In the genomic region with DNA sequence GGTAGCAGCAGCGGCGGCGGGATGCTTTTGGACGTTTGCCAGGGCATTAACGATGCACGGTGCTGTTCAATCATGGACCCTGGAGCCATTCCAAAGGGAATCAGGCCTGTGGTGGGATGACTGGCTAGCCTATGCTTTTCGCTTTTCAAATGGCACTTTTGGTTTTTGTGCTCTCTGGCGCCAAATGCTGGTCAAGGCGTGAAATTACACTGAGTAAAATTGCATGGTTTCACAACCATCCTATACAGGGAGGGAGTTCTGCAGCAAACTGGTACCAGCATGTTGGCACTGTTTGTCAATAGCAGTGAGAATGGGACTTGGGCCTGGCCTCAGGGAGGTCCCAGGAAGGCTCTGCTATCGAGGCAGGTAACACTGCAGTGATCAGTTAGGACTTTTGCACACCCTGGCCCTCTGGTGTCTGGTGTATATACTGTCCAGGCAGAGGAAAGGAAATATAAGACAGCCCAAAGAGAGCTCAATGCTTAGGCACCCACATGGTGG, we compare ENCODE assay signal across 8 mouse cellular contexts. TPM values are rescaled to one million over a fixed set of nuclear protein-coding genes. Genes with fewer than 3 reads are reported as not detected.
DNase-seq lines count a peak whose midpoint lies in the region; ATAC-seq and TF ChIP-seq lines count a peak whose summit lies in the region.

No protein-coding gene starts in this region.

- no peak overlapping the region for H3K4me2 ChIP-seq in heart, embryonic 15.5 days
- peak overlapping the region; percentile 49; the same call in 1 of the 2 replicates for H3K4me2 ChIP-seq in liver, postnatal 0 days (ENCODE audit: low read depth, low read length)
- H3K4me2 ChIP-seq in neural tube, embryonic 13.5 days = peak overlapping the region; percentile 50

- no peaks in the 10 kb centered on the region for H3K27me3 ChIP-seq in heart, embryonic 15.5 days
- H3K27me3 ChIP-seq in liver, postnatal 0 days (ENCODE audit: insufficient read depth, low read length) = no peaks in the 10 kb centered on the region
- H3K27me3 ChIP-seq in neural tube, embryonic 13.5 days = no peaks in the 10 kb centered on the region

- H3K4me3 ChIP-seq in cortical plate, adult 2 months (ENCODE audit: insufficient read depth, low read length) = no peak overlapping the region
- H3K4me3 ChIP-seq in heart, embryonic 15.5 days = no peak overlapping the region
- H3K4me3 ChIP-seq in liver, postnatal 0 days (ENCODE audit: low read depth, low read length) = no peak overlapping the region
- peak overlapping the region; percentile 24 for H3K4me3 ChIP-seq in neural tube, embryonic 13.5 days

- no peaks in the 10 kb centered on the region for H3K9me3 ChIP-seq in heart, embryonic 15.5 days (replicated peaks)
- H3K9me3 ChIP-seq in liver, postnatal 0 days (ENCODE audit: low read length) = no peaks in the 10 kb centered on the region
- no peaks in the 10 kb centered on the region for H3K9me3 ChIP-seq in neural tube, embryonic 13.5 days

- WGBS in heart, embryonic 15.5 days = 7% methylated on average over 10 of the region's 10 CpGs
- 5% methylated on average over 10 of the region's 10 CpGs for WGBS in liver, postnatal 0 days (ENCODE audit: insufficient replicate concordance)
- under 1% methylated on average over 10 of the region's 10 CpGs for WGBS in neural tube, embryonic 13.5 days

- TF ChIP-seq POLR2A in cortical plate, adult 2 months (IDR thresholded peaks at IDR 0.05; ENCODE audit: extremely low read depth, insufficient read depth, low read length) = no peak

- no peak overlapping the region for H3K27ac ChIP-seq in cortical plate, adult 2 months (ENCODE audit: insufficient read depth, low read length)
- H3K27ac ChIP-seq in heart, embryonic 15.5 days = no peak overlapping the region
- peak overlapping the region; percentile 69; the same call in 1 of the 2 replicates for H3K27ac ChIP-seq in liver, postnatal 0 days (ENCODE audit: low read depth)
- peak overlapping the region; percentile 88 for H3K27ac ChIP-seq in neural tube, embryonic 13.5 days (replicated peaks)

- peak; percentile 40 for DNase-seq in CD4-positive helper T cell, adult 2 months (ENCODE audit: low read depth, low spot score)
- peak; percentile 80 for DNase-seq in ZHBTc4 (ENCODE audit: low read depth, low spot score)
- DNase-seq in kidney, postnatal 36 days = peak; percentile 18 to 53
- peak; percentile 69 for DNase-seq in liver, postnatal 0 days
- peak; percentile 5 to 15 for DNase-seq in urinary bladder, postnatal 36 days (ENCODE audit: low spot score in 2 of 2)

- 0 out of 2 replicates have a peak, but pooled peaks have one; percentile 31 for ATAC-seq in heart, embryonic 15.5 days (replicated peaks; ENCODE audit: insufficient number of reproducible peaks, insufficient read depth, low FRiP score, low read depth)
- ATAC-seq in liver, postnatal 0 days = peak; percentile 80
- peak; percentile 96 for ATAC-seq in neural tube, embryonic 13.5 days (ENCODE audit: low read depth)

- no peaks in the 10 kb centered on the region for H3K4me1 ChIP-seq in cortical plate, adult 2 months (ENCODE audit: control insufficient read depth, insufficient read depth, low read length)
- 0 out of 2 replicates have a peak, but pooled peaks cover 2% of the 10 kb centered on the region for H3K4me1 ChIP-seq in heart, embryonic 15.5 days (replicated peaks)
- H3K4me1 ChIP-seq in liver, postnatal 0 days (ENCODE audit: insufficient read depth) = no peaks in the 10 kb centered on the region
- peaks cover 19% of the 10 kb centered on the region for H3K4me1 ChIP-seq in neural tube, embryonic 13.5 days (replicated peaks)

- no peak for TF ChIP-seq EP300 in liver, postnatal 0 days (IDR thresholded peaks at IDR 0.05; ENCODE audit: low read depth)

- TF ChIP-seq CTCF in cortical plate, adult 2 months (IDR thresholded peaks at IDR 0.05; ENCODE audit: extremely low read depth, insufficient read depth, low read length) = peak; percentile 59
- peak; percentile 88 for TF ChIP-seq CTCF in liver, postnatal 0 days (IDR thresholded peaks at IDR 0.05; ENCODE audit: low read depth)

- H3K9ac ChIP-seq in heart, embryonic 15.5 days = no peak overlapping the region
- no peak overlapping the region for H3K9ac ChIP-seq in liver, postnatal 0 days (replicated peaks)
- peak overlapping the region; percentile 57 for H3K9ac ChIP-seq in neural tube, embryonic 13.5 days

- no peaks in the 10 kb centered on the region for H3K36me3 ChIP-seq in heart, embryonic 15.5 days
- H3K36me3 ChIP-seq in liver, postnatal 0 days (replicated peaks; ENCODE audit: insufficient read depth, low read length) = no peaks in the 10 kb centered on the region
- no peaks in the 10 kb centered on the region for H3K36me3 ChIP-seq in neural tube, embryonic 13.5 days

RNA-seq across cellular contexts. Expression of gene Ppih, which starts 18.6 kb away (rescaled TPM):
- polyA plus RNA-seq in cortical plate, adult 2 months (2012; rRNA removed) = 21.6 and 24.5 TPM in 2 replicates
- 38.1 and 41.9 TPM in 2 replicates for polyA plus RNA-seq in heart, embryonic 15.5 days (2015; fragmentation: Nextera tagmentation; extraction: Ambion mirVana)
- 24.7 and 28.4 TPM in 2 replicates for polyA plus RNA-seq in liver, postnatal 0 days (2015; fragmentation: Nextera tagmentation; extraction: Ambion mirVana)
- polyA plus RNA-seq in neural tube, embryonic 13.5 days (2015; fragmentation: Nextera tagmentation; extraction: Ambion mirVana) = 62.0 and 62.5 TPM in 2 replicates

RNA-seq across cellular contexts. Expression of gene Ybx1, which starts 44.5 kb away (rescaled TPM):
- 226 and 233 TPM in 2 replicates for polyA plus RNA-seq in cortical plate, adult 2 months (2012; rRNA removed)
- polyA plus RNA-seq in heart, embryonic 15.5 days (2015; fragmentation: Nextera tagmentation; extraction: Ambion mirVana) = 583 and 597 TPM in 2 replicates
- 170 and 207 TPM in 2 replicates for polyA plus RNA-seq in liver, postnatal 0 days (2015; fragmentation: Nextera tagmentation; extraction: Ambion mirVana)
- 873 and 888 TPM in 2 replicates for polyA plus RNA-seq in neural tube, embryonic 13.5 days (2015; fragmentation: Nextera tagmentation; extraction: Ambion mirVana)

Comparison
In these comparisons a context has a peak if more than half of its experiments do, and no peak if none do; other contexts are left out.
1. DNase-seq: peak in every context shown above with its lines; median percentile 80 in ZHBTc4; 69 in liver, postnatal 0 days; 40 in CD4-positive helper T cell, adult 2 months; 36 in kidney, postnatal 36 days; 10 in urinary bladder, postnatal 36 days.
2. H3K27ac ChIP-seq: peak in liver, postnatal 0 days (single experiment) and neural tube, embryonic 13.5 days (single experiment); none in cortical plate, adult 2 months (single experiment) and heart, embryonic 15.5 days (single experiment).
3. ATAC-seq: peak in every context shown above with its lines; median percentile 96 in neural tube, embryonic 13.5 days; 80 in liver, postnatal 0 days; 31 in heart, embryonic 15.5 days.